Mouse (Mus musculus): Measurements from ENCODE around the gene Myom3. TPM values are rescaled to one million over a fixed set of nuclear protein-coding genes. Genes with fewer than 3 reads are reported as not detected.
A peak's percentile ranks its signal among the peaks of the same experiment; 100 is the strongest.

The Myom3 gene
- total and polyA plus RNA-seq, 3 experiments: not detected

DNA sequence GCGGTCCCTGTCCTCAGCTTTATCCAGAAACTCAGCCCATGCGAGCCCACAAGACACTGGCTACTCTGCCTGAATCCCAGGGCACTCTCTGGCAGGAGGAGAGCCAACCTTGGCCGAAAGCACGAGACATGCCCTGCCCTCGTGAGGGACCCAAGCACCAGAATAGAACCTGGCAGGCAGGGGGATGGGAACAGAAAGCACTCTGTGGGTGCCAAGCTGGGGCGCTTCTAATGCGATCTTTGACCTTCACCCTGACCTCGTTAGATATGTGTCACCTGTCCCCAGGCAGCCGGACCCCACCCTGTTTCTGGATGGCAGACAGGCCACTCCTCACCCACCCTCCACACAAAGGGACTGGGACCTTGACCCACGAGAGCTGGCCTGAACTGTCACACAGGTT lies 13.9 kb upstream of the Myom3 start:
- DNase-seq (ENCODE audit: low read depth, low spot score): no peak
- Histone ChIP-seq H3K9ac (ENCODE audit: control insufficient read depth, low read depth, low read length, poor library complexity, severe bottlenecking) (no peak overlapping the region), H3K9me3 (replicated peaks; ENCODE audit: insufficient read depth, low read length) (no peaks in the 10 kb centered on the region), H3K27me3 (ENCODE audit: control insufficient read depth in 1 of 2, insufficient read depth in 2 of 2, low read length in 2 of 2) (peaks cover 2 to 6% of the 10 kb centered on the region in 2 experiments; a peak in 2 of 4 replicates), H3K36me3 (ENCODE audit: control insufficient read depth in 1 of 2, insufficient read depth in 2 of 2, low read length in 2 of 2) (no peaks in the 10 kb centered on the region), H3K4me1 (ENCODE audit: control insufficient read depth in 1 of 2, insufficient read depth in 2 of 2, low read length in 2 of 2) (no peaks in the 10 kb centered on the region), H3K4me3 (ENCODE audit: control insufficient read depth in 1 of 2, insufficient read depth in 1 of 2, low read depth in 2 of 2, low read length in 2 of 2) (no peak overlapping the region), H3K27ac (ENCODE audit: control insufficient read depth, low read depth, low read length) (no peak overlapping the region), H3K79me2 (ENCODE audit: control insufficient read depth, insufficient read depth, low read length, poor library complexity) (no peaks in the 10 kb centered on the region)
- no peak for TF ChIP-seq GABPA (IDR thresholded peaks at IDR 0.05; ENCODE audit: low read depth, low read length)

DNA sequence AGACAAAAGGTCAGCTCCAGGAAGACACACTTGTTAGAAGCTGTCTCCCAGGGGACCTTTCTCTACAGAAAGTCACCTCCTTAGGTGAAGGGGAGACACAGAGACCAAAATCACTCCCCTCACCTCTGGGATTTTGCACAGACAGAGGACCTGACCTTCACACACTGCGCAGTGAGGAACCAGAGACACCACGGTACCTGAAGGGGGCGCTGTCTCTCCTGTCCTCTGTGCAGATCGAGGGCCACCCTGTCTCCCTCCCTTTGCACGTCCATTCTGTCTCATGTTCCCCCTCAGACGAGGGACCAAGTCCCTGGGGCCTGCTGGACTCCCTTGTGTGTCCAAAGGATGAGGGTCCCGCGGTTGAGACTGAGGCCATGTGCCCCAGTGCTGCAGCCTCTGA lies 8.6 kb upstream of the Myom3 start:
- DNase-seq (ENCODE audit: low read depth, low spot score): peak; percentile 14
- H3K27ac ChIP-seq (ENCODE audit: control insufficient read depth, low read depth, low read length): no peak overlapping the region
- no peaks in the 10 kb centered on the region for H3K36me3 ChIP-seq (ENCODE audit: control insufficient read depth in 1 of 2, insufficient read depth in 2 of 2, low read length in 2 of 2)
- no peaks in the 10 kb centered on the region for H3K4me1 ChIP-seq (ENCODE audit: control insufficient read depth in 1 of 2, insufficient read depth in 2 of 2, low read length in 2 of 2)
- TF ChIP-seq CTCF (IDR thresholded peaks at IDR 0.05 in 2 of 3, conservative IDR thresholded peaks at IDR 0.05 in 1 of 3; ENCODE audit: control insufficient read depth in 1 of 3, insufficient read depth in 1 of 3, low read depth in 2 of 3, low read length in 3 of 3, poor library complexity in 1 of 3, severe bottlenecking in 1 of 3) (peak; percentile 37 to 56 (median 52)), SMC3 (IDR thresholded peaks at IDR 0.05; ENCODE audit: low read depth, low read length) (0 out of 2 replicates have a peak, but pooled peaks have one; percentile 14), MXI1 (IDR thresholded peaks at IDR 0.05; ENCODE audit: low read depth, low read length) (no peak)
- no peaks in the 10 kb centered on the region for H3K79me2 ChIP-seq (ENCODE audit: control insufficient read depth, insufficient read depth, low read length, poor library complexity)
- no peaks in the 10 kb centered on the region for H3K9me3 ChIP-seq (replicated peaks; ENCODE audit: insufficient read depth, low read length)
- no peak overlapping the region for H3K4me3 ChIP-seq (ENCODE audit: control insufficient read depth in 1 of 2, insufficient read depth in 1 of 2, low read depth in 2 of 2, low read length in 2 of 2)
- H3K27me3 ChIP-seq (ENCODE audit: control insufficient read depth in 1 of 2, insufficient read depth in 2 of 2, low read length in 2 of 2): no peaks in the 10 kb centered on the region; a peak in 2 of 4 replicates
- no peak overlapping the region for H3K9ac ChIP-seq (ENCODE audit: control insufficient read depth, low read depth, low read length, poor library complexity, severe bottlenecking)

DNA sequence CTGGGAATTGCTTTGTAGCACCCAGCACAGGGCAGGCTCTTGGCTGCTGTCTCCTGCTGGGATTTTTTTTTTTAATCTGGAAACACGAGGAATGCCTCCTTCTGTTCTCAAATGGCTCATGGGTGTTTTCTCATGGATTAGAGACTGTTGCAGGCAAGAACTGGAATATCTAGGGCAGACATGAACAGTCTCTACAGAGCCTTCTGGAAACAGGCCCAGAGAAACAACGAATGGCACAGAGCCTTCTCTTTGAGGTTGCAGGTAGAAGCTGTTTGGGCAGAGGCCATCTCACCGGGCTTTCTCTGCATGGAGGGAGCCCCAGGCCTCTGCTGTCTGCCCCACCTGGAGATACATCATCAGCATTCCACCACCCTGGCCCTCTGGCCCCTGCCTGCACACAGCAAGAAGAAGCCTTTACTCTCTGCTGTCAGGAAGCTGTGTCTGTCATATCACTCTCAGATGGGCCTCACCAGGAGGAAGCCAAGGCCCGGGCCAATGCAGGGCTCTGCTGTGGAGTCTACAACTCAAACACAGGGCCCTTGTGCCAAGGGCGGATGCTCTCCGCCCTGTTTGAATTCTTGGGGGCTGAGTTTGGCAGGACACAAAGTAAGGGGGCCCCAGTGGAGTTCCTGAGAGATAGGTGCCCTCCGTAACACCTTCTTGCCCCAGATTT lies 7.3 kb upstream of the Myom3 start:
- H3K9me3 ChIP-seq (replicated peaks; ENCODE audit: insufficient read depth, low read length): no peaks in the 10 kb centered on the region
- H3K9ac ChIP-seq (ENCODE audit: control insufficient read depth, low read depth, low read length, poor library complexity, severe bottlenecking): no peak overlapping the region
- no peak overlapping the region for H3K4me3 ChIP-seq (ENCODE audit: control insufficient read depth in 1 of 2, insufficient read depth in 1 of 2, low read depth in 2 of 2, low read length in 2 of 2)
- no peak for TF ChIP-seq ELF1 (IDR thresholded peaks at IDR 0.05; ENCODE audit: low read depth, low read length)
- TF ChIP-seq MAZ (IDR thresholded peaks at IDR 0.05; ENCODE audit: low read depth, low read length): no peak
- no peak for TF ChIP-seq KAT2A (conservative IDR thresholded peaks at IDR 0.05; ENCODE audit: low read depth, low read length)
- no peak for TF ChIP-seq MYB (IDR thresholded peaks at IDR 0.05; ENCODE audit: low read depth, low read length)
- H3K36me3 ChIP-seq (ENCODE audit: control insufficient read depth in 1 of 2, insufficient read depth in 2 of 2, low read length in 2 of 2): no peaks in the 10 kb centered on the region
- no peaks in the 10 kb centered on the region for H3K79me2 ChIP-seq (ENCODE audit: control insufficient read depth, insufficient read depth, low read length, poor library complexity)
- no peaks in the 10 kb centered on the region; a peak in 3 of 4 replicates for H3K27me3 ChIP-seq (ENCODE audit: control insufficient read depth in 1 of 2, insufficient read depth in 2 of 2, low read length in 2 of 2)
- H3K4me1 ChIP-seq (ENCODE audit: control insufficient read depth in 1 of 2, insufficient read depth in 2 of 2, low read length in 2 of 2): no peaks in the 10 kb centered on the region
- H3K27ac ChIP-seq (ENCODE audit: control insufficient read depth, low read depth, low read length): no peak overlapping the region
- DNase-seq (ENCODE audit: low read depth, low spot score): no peak

DNA sequence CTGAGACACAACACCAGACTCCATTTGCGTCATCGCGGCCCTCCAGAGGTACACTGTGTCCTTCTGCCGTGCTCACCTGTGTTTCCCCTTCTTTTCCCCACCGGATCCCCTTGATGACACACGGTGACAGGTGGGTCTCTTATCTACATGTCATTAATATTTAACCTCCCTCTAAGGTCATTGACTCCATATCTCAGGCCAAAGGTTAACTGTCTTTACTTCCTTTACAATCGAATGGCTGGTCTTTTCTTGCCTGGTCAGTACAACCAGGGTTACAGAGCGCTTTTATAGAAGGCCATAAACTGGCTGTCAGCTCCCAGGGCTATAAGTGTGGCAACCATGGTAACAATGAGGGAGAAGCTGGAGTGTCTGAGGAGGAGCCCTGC lies 6.7 kb upstream of the Myom3 start:
- Histone ChIP-seq H3K79me2 (ENCODE audit: control insufficient read depth, insufficient read depth, low read length, poor library complexity) (no peaks in the 10 kb centered on the region), H3K27ac (ENCODE audit: control insufficient read depth, low read depth, low read length) (no peak overlapping the region), H3K9ac (ENCODE audit: control insufficient read depth, low read depth, low read length, poor library complexity, severe bottlenecking) (no peak overlapping the region), H3K27me3 (ENCODE audit: control insufficient read depth in 1 of 2, insufficient read depth in 2 of 2, low read length in 2 of 2) (no peaks in the 10 kb centered on the region; a peak in 3 of 4 replicates), H3K9me3 (replicated peaks; ENCODE audit: insufficient read depth, low read length) (no peaks in the 10 kb centered on the region), H3K4me3 (ENCODE audit: control insufficient read depth in 1 of 2, insufficient read depth in 1 of 2, low read depth in 2 of 2, low read length in 2 of 2) (no peak overlapping the region), H3K4me1 (ENCODE audit: control insufficient read depth in 1 of 2, insufficient read depth in 2 of 2, low read length in 2 of 2) (no peaks in the 10 kb centered on the region), H3K36me3 (ENCODE audit: control insufficient read depth in 1 of 2, insufficient read depth in 2 of 2, low read length in 2 of 2) (no peaks in the 10 kb centered on the region)
- DNase-seq (ENCODE audit: low read depth, low spot score): no peak
- TF ChIP-seq TAL1 (IDR thresholded peaks at IDR 0.05; ENCODE audit: low read length): no peak
- no peak for TF ChIP-seq ELF1 (IDR thresholded peaks at IDR 0.05; ENCODE audit: low read depth, low read length)
- TF ChIP-seq MEF2A (IDR thresholded peaks at IDR 0.05; ENCODE audit: extremely low read depth, insufficient replicate concordance, low read depth, low read length, poor library complexity, severe bottlenecking): no peak
- no peak for TF ChIP-seq SMC3 (IDR thresholded peaks at IDR 0.05; ENCODE audit: low read depth, low read length)
- TF ChIP-seq CHD2 (IDR thresholded peaks at IDR 0.05; ENCODE audit: low read length): no peak
- no peak for TF ChIP-seq POLR2AphosphoS2 (IDR thresholded peaks at IDR 0.05; ENCODE audit: low read length)
- no peak for TF ChIP-seq MAX (IDR thresholded peaks at IDR 0.05; ENCODE audit: low read length)
- TF ChIP-seq ZNF384 (IDR thresholded peaks at IDR 0.05; ENCODE audit: low read depth, low read length): no peak
- TF ChIP-seq MAZ (IDR thresholded peaks at IDR 0.05; ENCODE audit: low read depth, low read length): no peak
- TF ChIP-seq GATA1 (IDR thresholded peaks at IDR 0.05; ENCODE audit: low read depth, low read length): no peak
- no peak for TF ChIP-seq MYB (IDR thresholded peaks at IDR 0.05; ENCODE audit: low read depth, low read length)
- no peak for TF ChIP-seq ZC3H11A (IDR thresholded peaks at IDR 0.05; ENCODE audit: low read depth, low read length)
- TF ChIP-seq RCOR1 (IDR thresholded peaks at IDR 0.05; ENCODE audit: low read depth, low read length): no peak
- no peak for TF ChIP-seq EP300 (IDR thresholded peaks at IDR 0.05; ENCODE audit: low read depth in 1 of 2, low read length in 2 of 2)
- no peak for TF ChIP-seq POLR2AphosphoS5 (IDR thresholded peaks at IDR 0.05; ENCODE audit: borderline replicate concordance, low read depth, low read length)
- no peak for TF ChIP-seq MXI1 (IDR thresholded peaks at IDR 0.05; ENCODE audit: low read depth, low read length)
- no peak for TF ChIP-seq CHD1 (IDR thresholded peaks at IDR 0.05; ENCODE audit: low read depth, low read length)
